Mouse (Mus musculus) megakaryocyte-erythroid progenitor cell, adult 5-6 weeks (primary cell): ENCODE measurements around the gene Sval1. TPM values are rescaled to one million over a fixed set of nuclear protein-coding genes. Genes with fewer than 3 reads are reported as not detected.

Source experiments
- ATAC-seq: replicated peaks from 2 replicates; pipeline ENCODE4 v1.8.0; 2016; ENCODE audit warnings: mild to moderate bottlenecking, inconsistent platforms; ENCODE audit not compliant: severe bottlenecking, poor library complexity, low FRiP score, low TSS enrichment
- total RNA-seq, 2 experiments: library from RNA; stranded (forward) in 1 of 2; stranded (reverse) in 1 of 2; fragments of 200-1000, 215-1000 nt in 1 of 2; fragments of >200 nt in 1 of 2; fragmentation: Nextera tagmentation in 1 of 2; gene quantifications; 2 replicates each; pipeline ENCODE4 v1.2.3; 2014 to 2017

Sval1 gene
- not detected in 2 replicates for total RNA-seq (2014; fragmentation: Nextera tagmentation)
- total RNA-seq (2017): not detected in 2 replicates

GRCm38 (mm10) chr6:41951330-41951729 is at the start of gene Sval1:
TSS of gene Sval1 (plus strand) at chr6:41951630.
- no peak for ATAC-seq

- ATAC-seq: no peak
Measured at GRCm38 (mm10) chr6:41911625-41912024, 39.8 kb upstream of the Sval1 start.

DNA sequence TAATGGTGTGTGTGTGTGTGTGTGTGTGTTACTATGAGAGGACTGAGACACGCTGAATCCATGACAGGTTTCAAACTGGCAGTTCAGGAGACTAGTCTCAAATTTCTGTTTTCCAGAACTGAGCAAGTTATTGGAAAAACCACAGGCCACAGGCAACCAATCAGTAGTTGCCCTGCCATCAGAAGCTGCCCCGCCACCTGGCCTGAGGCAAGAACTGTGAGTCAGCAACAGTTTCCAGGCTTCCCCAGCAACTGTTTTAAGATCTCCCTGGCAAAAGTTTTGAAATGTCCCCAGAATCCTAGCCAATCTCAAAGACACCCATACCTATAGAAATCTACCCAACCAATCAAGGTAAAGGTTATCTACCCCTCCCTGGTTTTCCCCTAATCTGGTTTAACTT is 36.5 kb upstream of the Sval1 start:
- ATAC-seq: no peak

GRCm38 (mm10) chr6:41967840-41968239 is 16.4 kb downstream of the Sval1 start, which contains the start of gene Sval3:
TSS of gene Sval3 (plus strand) at chr6:41968140.
- ATAC-seq: no peak

Other genes with a start within 250 kb of the Sval1 start
- gene Kel, start 247.3 kb upstream of the Sval1 start, total RNA-seq (2014; fragmentation: Nextera tagmentation): 302 and 549 TPM in 2 replicates
- gene Kel, start 247.3 kb upstream of the Sval1 start, total RNA-seq (2017): 63.8 and 132 TPM in 2 replicates
- not detected in 2 replicates for gene Olfr459, start 176.5 kb upstream of the Sval1 start, total RNA-seq (2014; fragmentation: Nextera tagmentation)
- not detected in 2 replicates for gene Olfr459, start 176.5 kb upstream of the Sval1 start, total RNA-seq (2017)
- not detected in 2 replicates for gene Pip, start 104.1 kb upstream of the Sval1 start, total RNA-seq (2014; fragmentation: Nextera tagmentation)
- not detected in 2 replicates for gene Pip, start 104.1 kb upstream of the Sval1 start, total RNA-seq (2017)
- not detected in 2 replicates for gene Sval2, start 98.6 kb upstream of the Sval1 start, total RNA-seq (2014; fragmentation: Nextera tagmentation)
- gene Sval2, start 98.6 kb upstream of the Sval1 start, total RNA-seq (2017): not detected in 2 replicates
- gene Sval3, start 16.5 kb downstream of the Sval1 start, total RNA-seq (2014; fragmentation: Nextera tagmentation): not detected in 2 replicates
- gene Sval3, start 16.5 kb downstream of the Sval1 start, total RNA-seq (2017): not detected in 2 replicates
- not detected in 2 replicates for gene Sva, start 86.8 kb downstream of the Sval1 start, total RNA-seq (2014; fragmentation: Nextera tagmentation)
- gene Sva, start 86.8 kb downstream of the Sval1 start, total RNA-seq (2017): not detected in 2 replicates
- not detected in 2 replicates for gene Tas2r139, start 189.3 kb downstream of the Sval1 start, total RNA-seq (2014; fragmentation: Nextera tagmentation)
- gene Tas2r139, start 189.3 kb downstream of the Sval1 start, total RNA-seq (2017): not detected in 2 replicates